Mouse (Mus musculus): Measurements from ENCODE around the gene Gm21874. TPM values are rescaled to one million over a fixed set of nuclear protein-coding genes. Genes with fewer than 3 reads are reported as not detected.

The Gm21874 gene
- under 1 TPM in 1 of 2 experiments, not detected in 1; 0.25 TPM for polyA plus RNA-seq (2017; shearing (Covaris generic))

DNA sequence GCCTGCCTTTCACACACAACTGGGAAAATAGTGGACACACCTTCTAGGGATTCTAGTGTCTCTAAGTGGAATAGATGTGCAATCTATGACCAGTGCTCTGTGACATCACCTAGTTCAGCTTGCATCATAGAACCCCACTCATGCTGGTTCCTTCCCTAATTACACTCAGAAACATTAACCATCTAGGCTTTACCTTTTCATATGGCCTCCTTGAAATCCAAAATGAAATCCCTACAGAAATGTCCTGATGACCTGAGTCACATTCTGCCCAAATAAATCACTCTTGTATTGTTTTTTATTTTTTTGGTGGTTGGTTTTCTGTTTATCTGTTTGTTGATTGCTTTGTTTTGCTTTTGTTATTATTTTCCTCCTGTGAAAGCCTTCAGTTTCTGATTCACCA lies at the start of gene Gm21874:
Gm21874 (minus strand) TSS at position 101 of the 400 bp plus-strand sequence.

Other genes with a start within 250 kb of the Gm21874 start
- gene Gm21721, start 214.0 kb downstream of the Gm21874 start, polyA plus RNA-seq (2017; shearing (Covaris generic)), result not detected
- not detected for gene Gm21812, start 69.0 kb downstream of the Gm21874 start, polyA plus RNA-seq (2017; shearing (Covaris generic))

All from inflammation-experienced regulatory T-cells (primary cell).